Mouse (Mus musculus): ENCODE results near the gene Npnt.

GRCm38 (mm10) chr3:132859573-132859972 is 90.5 kb downstream of the Npnt start:
- no peak for TF ChIP-seq GATA1 (IDR thresholded peaks at IDR 0.05; ENCODE audit: borderline replicate concordance, low read length)
- no peak for TF ChIP-seq FLI1 (IDR thresholded peaks at IDR 0.05; ENCODE audit: low read length)
